Mouse (Mus musculus): ENCODE measurements around the gene Rnf10. TPM values are rescaled to one million over a fixed set of nuclear protein-coding genes. Genes with fewer than 3 reads are reported as not detected.

The Rnf10 gene
- polyA plus RNA-seq, 1 experiment from 2014 or later = 160 TPM

DNA sequence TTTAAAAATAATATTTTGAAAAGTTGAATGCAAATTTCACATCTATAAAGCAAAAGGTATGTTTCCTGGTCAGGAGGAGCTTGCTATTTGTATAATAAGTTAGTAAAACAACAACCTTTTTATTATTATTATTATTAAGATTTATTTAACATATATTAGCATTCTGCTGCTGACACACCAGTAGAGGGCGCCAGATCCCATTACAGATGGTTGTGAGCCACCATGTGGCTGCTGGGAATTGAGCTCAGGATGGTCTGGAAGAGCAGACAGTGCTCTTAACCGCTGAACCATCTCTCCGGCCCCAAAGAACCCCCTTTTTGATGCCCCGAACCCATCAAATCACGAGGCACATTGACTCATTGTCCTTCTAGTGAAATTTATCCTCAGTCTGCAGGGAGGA is 65.5 kb downstream of the Rnf10 start:
- Histone ChIP-seq H3K4me1 (replicated peaks) (peaks cover 18% of the 10 kb centered on the region), H3K9me3 (no peaks in the 10 kb centered on the region), H3K4me3 (replicated peaks) (no peak overlapping the region), H3K9ac (replicated peaks) (no peak overlapping the region), H3K4me2 (replicated peaks) (no peak overlapping the region), H3K36me3 (no peaks in the 10 kb centered on the region), H3K27me3 (peaks cover 20% of the 10 kb centered on the region), H3K27ac (no peak overlapping the region)
- ATAC-seq = no peak
- WGBS = 60% methylated on average over 5 of the region's 5 CpGs

DNA sequence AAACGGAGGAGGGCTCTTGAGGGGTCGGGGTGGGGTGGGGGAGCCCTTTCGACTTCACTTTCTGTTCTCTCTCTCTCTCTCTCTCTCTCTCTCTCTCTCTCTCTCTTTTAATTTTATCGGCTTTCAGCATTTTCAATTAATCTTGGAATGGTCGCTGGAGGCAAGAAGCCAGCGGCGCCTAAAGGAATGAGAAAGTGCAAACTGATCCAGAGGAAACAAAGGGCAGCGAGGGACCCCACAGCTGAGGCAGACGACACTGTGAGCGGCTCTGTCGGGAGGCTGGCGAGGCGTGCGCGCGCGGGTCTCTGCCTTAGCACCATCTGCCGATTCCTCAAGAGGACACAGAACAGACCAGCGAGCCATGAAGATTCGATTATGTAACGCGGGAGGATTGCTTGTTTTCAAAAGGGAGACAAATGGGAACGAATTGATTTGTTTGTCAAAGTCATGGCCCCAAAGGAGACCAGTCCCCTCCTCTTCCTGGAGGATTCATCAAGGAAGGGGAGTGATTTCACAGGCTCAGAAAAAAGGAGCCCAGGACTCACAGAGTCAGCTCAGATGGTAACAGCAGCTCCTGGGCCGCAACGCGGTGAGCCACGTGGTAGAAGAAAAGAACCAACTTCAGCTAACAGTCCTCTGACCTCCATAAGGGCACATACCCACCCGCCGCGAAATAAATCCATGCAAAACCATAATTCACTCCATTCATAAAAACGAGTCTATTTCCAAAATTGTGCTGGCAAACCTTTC is 68.0 kb downstream of the Rnf10 start:
- peak overlapping the region; percentile 51 for H3K4me2 ChIP-seq (replicated peaks)
- no peaks in the 10 kb centered on the region for H3K9me3 ChIP-seq
- no peaks in the 10 kb centered on the region for H3K36me3 ChIP-seq
- H3K4me3 ChIP-seq (replicated peaks) = peak overlapping the region; percentile 27
- peak overlapping the region; percentile 53 for H3K9ac ChIP-seq (replicated peaks)
- peaks cover 25% of the 10 kb centered on the region for H3K27me3 ChIP-seq
- peak overlapping the region; percentile 66 for H3K27ac ChIP-seq
- peaks cover 18% of the 10 kb centered on the region for H3K4me1 ChIP-seq (replicated peaks)
- 3% methylated on average over 31 of the region's 31 CpGs for WGBS
- ATAC-seq = peak; percentile 94

DNA sequence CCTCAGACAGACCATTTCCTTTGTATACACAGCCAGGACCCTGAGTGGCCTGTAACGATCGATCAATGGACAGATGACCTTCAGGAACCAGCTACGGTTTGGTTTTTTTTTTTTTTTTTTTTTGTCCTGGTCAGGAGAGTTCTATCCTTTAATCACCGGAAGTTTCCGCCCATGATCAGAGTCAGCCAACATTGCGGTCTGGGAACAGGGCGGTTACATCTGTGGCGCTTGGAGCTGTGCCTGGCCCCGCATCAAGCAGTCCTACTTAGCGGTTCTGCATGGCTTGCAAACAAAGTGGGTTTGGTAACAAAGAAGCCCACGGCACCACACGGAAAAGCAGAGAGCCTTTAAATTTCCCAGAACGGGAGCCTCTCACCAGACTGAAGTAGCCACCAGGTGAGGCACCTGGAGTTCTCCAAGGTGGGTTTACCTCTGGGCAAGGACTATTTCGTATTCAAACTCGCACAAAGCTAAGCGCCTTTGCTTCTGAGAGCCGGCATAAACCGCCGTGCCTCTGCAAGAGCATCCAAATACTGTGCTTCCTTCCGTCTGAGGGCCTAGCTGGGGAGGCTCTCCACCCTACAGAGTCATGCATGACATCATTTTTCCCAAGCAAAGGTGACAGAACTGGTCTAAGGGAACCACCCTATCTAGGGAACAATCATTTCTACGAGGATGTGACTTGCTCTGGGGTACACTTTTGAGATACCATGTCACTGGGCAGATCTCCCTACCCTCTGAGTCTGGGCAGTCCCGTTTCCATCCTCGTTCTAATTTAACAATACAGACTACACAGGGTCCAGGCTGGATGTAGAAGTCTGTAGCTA is 68.8 kb downstream of the Rnf10 start:
- Histone ChIP-seq H3K4me2 (replicated peaks) (peak overlapping the region; percentile 51), H3K9ac (replicated peaks) (peak overlapping the region; percentile 53), H3K4me1 (replicated peaks) (peaks cover 18% of the 10 kb centered on the region), H3K27ac (peak overlapping the region; percentile 66), H3K9me3 (no peaks in the 10 kb centered on the region), H3K4me3 (replicated peaks) (peak overlapping the region; percentile 27), H3K36me3 (no peaks in the 10 kb centered on the region), H3K27me3 (peaks cover 25% of the 10 kb centered on the region)
- ATAC-seq = peak; percentile 74
- 8% methylated on average over 23 of the region's 23 CpGs for WGBS

DNA sequence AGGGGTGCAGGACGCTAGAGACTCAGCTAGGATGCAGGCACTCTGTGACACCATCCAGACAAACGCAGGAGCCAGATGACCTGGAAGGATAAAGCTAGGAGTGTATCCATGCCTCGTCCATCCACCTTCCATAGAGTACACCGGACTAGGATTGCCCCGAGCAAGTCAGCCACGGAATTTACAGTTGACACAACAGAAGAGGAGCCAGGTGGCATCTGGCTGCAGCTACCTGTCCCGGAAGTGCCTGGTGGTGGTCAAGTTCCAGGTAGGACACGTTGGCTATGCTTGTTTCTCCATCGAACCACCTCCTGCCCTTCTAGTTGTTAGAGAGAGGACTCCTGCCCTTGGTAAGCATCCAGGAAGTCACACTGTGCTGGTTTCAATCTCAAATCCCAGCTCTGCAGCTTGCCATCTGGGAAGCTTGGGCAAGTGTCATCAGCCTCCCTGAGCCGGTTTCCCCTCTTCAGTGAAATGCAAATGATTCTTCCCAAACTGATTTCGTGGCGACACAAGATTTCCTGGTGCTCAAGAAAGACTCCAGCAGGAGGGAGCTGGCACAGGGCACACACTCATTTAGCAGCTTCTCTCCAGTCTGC is 78.0 kb downstream of the Rnf10 start:
- Histone ChIP-seq H3K9me3 (no peaks in the 10 kb centered on the region), H3K4me1 (replicated peaks) (peaks cover 33% of the 10 kb centered on the region), H3K36me3 (no peaks in the 10 kb centered on the region), H3K4me3 (replicated peaks) (peak overlapping the region; percentile 55), H3K27me3 (peaks cover 79% of the 10 kb centered on the region), H3K27ac (no peak overlapping the region), H3K9ac (replicated peaks) (no peak overlapping the region), H3K4me2 (replicated peaks) (peak overlapping the region; percentile 100)
- ATAC-seq = peak; percentile 65; the same call in 1 of the 2 replicates
- 6% methylated on average over 12 of the region's 12 CpGs for WGBS

DNA sequence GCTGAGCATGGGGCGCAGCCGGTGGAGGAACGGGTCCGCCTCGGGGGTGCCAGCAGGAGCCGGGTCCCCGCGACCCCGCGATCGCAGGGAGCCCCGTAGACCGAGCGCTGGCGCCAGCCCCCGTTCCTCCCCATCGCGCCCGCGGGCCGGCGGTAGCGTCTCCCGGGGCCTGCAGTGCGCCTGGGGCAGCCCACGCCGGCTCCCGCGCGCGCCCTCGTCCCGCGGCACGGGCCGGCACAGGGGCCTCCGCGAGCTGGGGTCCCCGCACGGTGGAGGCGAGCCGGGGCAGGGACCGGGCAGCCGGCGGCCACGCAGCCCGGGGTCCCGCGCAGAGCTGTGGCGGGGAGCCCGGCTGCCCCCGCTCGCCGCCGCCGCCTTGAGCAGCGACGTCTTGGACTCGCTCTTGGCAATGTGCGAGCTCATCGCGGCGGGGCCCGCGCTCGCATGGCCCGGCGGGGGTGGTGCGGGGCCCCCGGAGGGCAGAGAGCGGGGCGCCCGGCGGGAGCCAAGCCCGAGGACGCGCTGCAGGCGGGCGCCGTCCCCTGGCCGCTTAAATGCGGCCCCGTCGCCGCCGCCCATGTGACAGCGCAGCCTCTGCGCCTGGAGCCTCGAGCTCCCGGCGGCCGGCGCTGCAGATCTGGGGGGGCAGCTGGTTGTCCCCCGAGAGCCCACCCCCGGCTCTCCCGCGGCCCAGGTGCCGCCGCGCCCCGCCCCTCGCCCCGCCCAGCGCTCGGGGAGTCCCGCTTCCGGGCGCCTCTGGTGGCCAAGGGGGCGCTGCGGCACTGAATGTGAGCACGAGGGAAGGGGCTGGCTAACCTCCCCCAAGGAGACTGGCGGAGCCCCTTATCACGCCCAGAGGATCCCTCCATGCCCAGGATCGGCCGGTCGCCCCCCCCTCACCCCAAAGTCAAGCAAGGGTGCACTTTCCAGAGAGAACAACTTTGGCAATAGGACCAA is 78.8 kb downstream of the Rnf10 start, which contains the start of gene Cabp1:
Gene Cabp1 (minus strand): TSS at position 713 of the 957 bp plus-strand sequence.
- WGBS = under 1% methylated on average over 92 of the region's 116 CpGs
- H3K9me3 ChIP-seq = no peaks in the 10 kb centered on the region

DNA sequence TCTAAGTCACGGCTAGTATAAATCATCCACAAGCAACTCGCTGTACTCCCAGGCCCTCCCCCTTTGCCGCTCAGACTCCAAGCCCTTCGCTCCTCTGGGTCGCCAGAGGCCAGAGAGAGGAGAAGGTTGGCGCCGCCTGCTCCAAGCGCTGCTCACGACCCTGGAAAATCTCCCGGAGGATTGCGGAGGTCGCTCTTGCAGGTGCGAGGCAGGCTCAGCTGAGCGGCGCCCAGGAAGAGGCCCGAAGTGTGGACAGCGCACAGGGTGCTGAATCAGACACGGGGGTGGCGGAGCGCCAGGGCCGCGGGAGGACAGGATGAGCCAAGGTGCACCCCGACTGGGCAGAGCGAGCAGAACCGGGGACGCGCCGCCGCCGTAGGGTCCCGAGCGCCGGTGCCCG is 79.5 kb downstream of the Rnf10 start:
- peak overlapping the region; percentile 76 for H3K9ac ChIP-seq (replicated peaks)
- H3K27me3 ChIP-seq = peaks cover 91% of the 10 kb centered on the region
- peak; percentile 32; the same call in 1 of the 2 replicates for ATAC-seq
- H3K27ac ChIP-seq = no peak overlapping the region
- peak overlapping the region; percentile 100 for H3K4me2 ChIP-seq (replicated peaks)
- H3K9me3 ChIP-seq = no peaks in the 10 kb centered on the region
- H3K36me3 ChIP-seq = no peaks in the 10 kb centered on the region
- WGBS = under 1% methylated on average over 34 of the region's 34 CpGs
- H3K4me1 ChIP-seq (replicated peaks) = peaks cover 33% of the 10 kb centered on the region
- H3K4me3 ChIP-seq (replicated peaks) = peak overlapping the region; percentile 55

More for the DNA sequence above, 78.8 kb downstream of the Rnf10 start, which contains the start of gene Cabp1:
- peak within 1 kb of the TSS; percentile 76 for H3K9ac ChIP-seq (replicated peaks)
- H3K27ac ChIP-seq = no peak within 1 kb of the TSS
- peak within 1 kb of the TSS; percentile 100 for H3K4me2 ChIP-seq (replicated peaks)
- peak within 1 kb of the TSS; percentile 55 for H3K4me3 ChIP-seq (replicated peaks)
- peaks cover 87% of the 10 kb centered on the region for H3K27me3 ChIP-seq
- H3K4me1 ChIP-seq (replicated peaks) = peaks cover 33% of the 10 kb centered on the region
- no peaks in the 10 kb centered on the region for H3K36me3 ChIP-seq
- peak; percentile 73 for ATAC-seq

DNA sequence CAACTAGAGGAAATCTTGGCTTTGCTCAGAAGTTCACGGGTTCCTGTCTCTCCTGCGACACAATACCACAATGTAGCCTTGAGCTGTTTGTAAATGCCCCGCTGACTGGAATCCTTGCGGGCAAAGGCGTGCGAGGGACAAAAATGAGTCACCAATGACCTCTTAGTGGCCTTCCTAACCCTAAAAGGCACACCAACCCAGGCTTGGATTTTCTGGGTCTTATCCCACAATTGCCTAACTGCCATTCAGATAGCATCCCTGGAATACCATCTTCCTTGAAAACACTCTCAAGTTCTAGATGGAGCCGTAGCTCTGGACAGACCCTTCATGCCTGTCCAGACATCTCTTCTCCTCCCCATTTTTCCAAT is 79.9 kb downstream of the Rnf10 start:
- Histone ChIP-seq H3K4me1 (replicated peaks) (peaks cover 33% of the 10 kb centered on the region), H3K4me3 (replicated peaks) (peak overlapping the region; percentile 55), H3K4me2 (replicated peaks) (peak overlapping the region; percentile 100), H3K9ac (replicated peaks) (peak overlapping the region; percentile 76), H3K9me3 (no peaks in the 10 kb centered on the region), H3K27me3 (peaks cover 88% of the 10 kb centered on the region), H3K27ac (no peak overlapping the region), H3K36me3 (no peaks in the 10 kb centered on the region)
- no peak for ATAC-seq
- WGBS = 12% methylated on average over 7 of the region's 7 CpGs

DNA sequence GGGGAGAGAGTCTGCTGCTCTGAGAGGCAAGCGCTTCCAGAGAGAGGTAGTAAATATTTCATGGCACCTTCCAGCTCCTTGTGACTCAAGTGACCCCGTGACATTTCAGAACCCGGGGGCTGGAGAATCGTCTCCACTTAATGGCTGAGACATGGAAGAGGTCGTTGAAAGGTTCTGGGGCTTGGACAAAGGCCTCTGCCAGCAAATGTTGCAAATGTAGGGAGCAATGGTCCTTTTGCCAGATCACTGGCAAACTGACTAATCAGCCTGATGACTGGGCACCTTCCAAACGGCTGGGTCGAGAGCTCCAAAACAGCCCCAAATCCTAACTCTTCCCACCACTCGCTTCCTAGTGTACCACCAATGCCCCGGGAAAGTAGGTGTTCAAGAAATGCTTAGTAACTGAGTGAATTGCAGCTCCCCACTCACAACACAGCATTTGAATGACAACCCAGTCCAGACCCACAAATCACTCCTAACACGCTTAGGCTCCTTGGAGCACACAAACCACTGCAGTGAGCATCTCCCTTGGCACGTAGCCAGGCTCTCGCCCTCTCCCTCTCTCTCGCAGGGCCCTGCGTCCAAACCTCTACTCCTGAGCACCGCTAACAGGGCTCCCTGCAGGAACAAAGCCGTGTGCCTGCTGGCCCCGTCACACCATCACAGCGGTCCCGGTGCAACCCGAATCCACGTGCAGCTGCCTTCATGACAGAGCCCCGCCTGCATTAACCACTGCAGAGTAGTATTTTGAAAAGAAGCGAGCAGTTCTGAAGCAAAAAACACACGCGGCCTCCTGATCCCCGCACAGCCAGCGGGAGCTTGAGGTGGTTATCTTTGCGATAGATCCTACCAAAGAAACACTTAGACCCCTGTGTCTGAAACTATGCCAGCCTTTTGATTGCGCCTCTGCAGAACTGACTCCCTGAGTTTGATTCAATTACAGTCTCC is 80.5 kb downstream of the Rnf10 start:
- Histone ChIP-seq H3K27ac (no peak overlapping the region), H3K36me3 (no peaks in the 10 kb centered on the region), H3K4me1 (replicated peaks) (peaks cover 38% of the 10 kb centered on the region), H3K4me3 (replicated peaks) (peak overlapping the region; percentile 55), H3K9ac (replicated peaks) (peak overlapping the region; percentile 76; the same call in 1 of the 2 replicates), H3K4me2 (replicated peaks) (peak overlapping the region; percentile 100), H3K27me3 (peaks cover 87% of the 10 kb centered on the region), H3K9me3 (no peaks in the 10 kb centered on the region)
- WGBS = 7% methylated on average over 29 of the region's 29 CpGs
- ATAC-seq = no peak
